Mouse (Mus musculus): ENCODE measurements around the gene Trpm8. TPM values are rescaled to one million over a fixed set of nuclear protein-coding genes. Genes with fewer than 3 reads are reported as not detected.

The Trpm8 gene
- total RNA-seq, 2 experiments from 2014 or later, result not detected

DNA sequence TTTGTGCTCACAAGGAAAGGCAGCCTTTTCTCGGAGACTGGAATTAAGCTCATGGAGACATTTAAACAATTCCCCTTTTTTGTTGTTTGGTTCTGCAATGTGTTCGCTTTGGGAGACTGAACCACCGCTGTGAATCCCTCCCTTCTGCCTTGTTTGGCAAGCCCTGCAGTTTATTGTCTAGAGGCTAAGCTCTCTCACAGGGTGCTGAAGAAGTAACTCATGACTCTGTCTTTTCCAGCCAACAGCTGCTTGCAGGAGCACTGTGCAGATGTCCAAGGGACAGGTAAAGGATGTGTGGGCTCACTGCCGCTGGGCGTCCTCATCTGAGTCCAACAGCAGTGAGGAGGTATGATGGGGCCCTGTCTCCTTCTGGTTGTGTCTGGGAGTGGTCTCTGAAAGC lies 134.6 kb downstream of the Trpm8 start:
- ATAC-seq (replicated peaks; ENCODE audit: low FRiP score, poor library complexity, severe bottlenecking), result no peak

DNA sequence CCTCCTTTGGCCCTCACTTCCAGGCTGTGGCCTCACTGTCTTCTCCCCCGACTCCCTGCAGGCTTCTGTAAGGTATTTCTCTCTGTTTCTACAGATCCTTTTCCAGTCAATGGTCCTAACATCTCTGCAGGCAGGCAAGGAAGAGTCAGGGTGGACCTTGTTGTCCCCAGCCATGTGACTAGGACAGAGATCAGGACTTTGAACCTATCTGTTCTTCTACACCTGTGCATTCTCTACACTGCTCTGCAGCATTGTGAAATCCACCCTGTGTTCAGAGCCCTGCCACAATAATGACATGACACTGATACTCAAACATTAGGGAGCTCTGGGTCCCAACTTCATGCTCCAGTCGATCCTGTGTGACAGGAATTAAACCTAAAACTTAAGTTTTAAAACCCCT lies 141.5 kb downstream of the Trpm8 start:
- no peak for ATAC-seq (replicated peaks; ENCODE audit: low FRiP score, poor library complexity, severe bottlenecking)

DNA sequence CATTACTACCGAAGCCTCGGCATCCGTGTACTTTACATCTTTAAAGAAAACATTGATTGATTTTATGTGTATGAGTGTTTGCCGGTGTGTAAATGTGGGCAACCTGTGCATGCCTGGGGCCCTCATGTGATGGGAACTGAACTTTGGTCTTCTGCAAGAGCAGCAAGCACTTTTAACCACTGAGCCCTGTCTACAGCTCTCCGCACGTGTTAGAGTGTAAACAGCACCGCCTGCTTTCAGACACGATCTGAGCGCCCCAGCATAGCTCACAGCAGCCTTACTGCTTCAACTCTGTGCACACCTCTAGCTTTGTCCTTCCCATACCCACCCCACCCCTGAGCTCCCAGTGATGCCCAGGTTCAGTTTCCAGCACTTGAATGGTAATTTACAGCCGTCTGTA lies 144.6 kb downstream of the Trpm8 start:
- no peak for ATAC-seq (replicated peaks; ENCODE audit: low FRiP score, poor library complexity, severe bottlenecking)

DNA sequence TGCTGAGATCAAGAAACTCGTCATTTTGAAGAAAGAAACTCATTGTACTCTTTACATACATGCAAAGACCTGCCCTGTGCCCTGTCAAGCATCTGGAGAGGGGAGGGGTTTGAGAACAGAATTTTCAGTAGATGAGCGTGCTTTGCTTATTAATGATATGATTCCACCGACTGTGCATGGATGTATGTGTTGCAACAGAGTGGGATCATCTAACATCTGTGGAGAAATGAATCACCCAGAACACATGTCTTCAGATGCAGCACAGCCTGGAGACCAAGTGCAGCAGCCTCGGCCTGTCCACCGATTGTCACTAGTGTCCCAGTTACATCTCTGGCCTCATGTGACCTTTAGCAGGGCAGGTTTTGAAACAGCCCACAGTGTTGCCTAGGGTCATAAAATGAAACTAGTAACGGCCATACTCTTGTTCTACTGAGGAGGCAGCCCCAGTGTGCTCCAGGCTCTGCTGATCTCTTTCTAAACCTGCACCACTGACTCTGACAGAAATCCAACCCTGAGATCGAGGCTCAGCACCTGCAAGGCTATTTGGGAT lies 145.5 kb downstream of the Trpm8 start:
- no peak for ATAC-seq (replicated peaks; ENCODE audit: low FRiP score, poor library complexity, severe bottlenecking)

DNA sequence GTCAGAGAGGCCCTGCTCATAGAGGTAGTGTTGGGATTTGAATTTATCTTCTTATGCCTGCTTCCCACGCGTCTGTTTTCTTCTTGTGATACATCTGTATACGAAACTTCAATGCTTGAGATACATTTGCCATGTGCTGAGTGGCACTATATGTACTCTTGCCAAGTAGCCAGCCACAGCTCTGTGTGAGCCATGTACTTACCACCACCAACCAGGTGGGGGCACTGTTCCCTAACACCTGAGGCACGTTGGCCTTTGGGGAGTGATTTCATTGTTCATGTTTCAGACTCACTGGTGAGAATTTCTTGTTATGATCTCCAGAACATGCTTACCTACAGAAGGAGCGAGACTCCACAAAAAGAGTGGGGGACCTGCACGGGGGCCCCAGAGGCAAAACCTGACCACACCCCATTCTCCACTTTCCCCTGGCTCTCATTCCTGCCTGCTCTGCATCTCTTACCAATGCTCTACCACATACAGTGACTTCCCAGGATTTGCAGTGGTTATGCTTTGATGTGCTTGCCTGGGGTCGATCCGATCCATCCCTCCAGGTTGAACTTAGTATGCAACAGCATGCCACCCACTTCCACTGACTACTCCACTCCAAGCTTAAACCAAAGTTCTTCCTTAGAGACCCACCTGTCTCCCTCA lies 147.3 kb downstream of the Trpm8 start:
- ATAC-seq (replicated peaks; ENCODE audit: low FRiP score, poor library complexity, severe bottlenecking), result peak; percentile 72

DNA sequence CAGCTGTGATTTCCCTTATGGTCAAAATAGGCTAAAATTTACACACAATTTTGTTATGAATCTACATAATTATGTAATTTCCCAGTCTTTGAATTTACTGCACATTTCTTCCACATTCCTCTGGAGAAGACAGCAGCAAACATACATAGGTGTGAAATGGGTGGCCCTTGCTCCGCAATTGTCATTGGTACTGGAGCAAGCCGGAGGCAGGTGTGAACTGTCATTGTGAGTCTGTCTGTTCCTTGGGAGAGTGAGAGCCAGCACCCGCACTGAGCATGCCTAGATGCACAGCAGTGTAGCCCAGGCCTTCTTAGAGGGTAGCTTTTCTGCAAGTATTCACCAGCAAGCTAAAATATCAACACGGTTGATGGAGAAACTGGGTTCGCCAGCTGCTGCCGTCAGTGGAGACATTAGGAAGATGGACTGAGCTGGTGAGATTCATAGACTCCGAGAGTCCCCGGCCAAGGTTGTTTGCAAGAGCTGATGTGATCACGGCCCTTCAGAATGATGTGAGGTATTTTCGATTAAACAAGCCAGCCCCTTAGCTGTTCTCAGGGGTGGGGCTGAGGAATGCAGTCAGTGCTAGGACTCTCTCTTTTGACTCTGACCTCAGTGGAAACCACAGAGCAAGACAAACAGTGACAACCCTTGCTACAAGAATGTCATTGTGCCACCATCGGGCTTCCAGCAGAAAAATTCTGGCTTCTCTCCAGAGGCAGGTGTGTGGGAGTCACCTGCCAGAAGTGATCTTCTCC lies 150.7 kb downstream of the Trpm8 start:
- ATAC-seq (replicated peaks; ENCODE audit: low FRiP score, poor library complexity, severe bottlenecking), result no peak

DNA sequence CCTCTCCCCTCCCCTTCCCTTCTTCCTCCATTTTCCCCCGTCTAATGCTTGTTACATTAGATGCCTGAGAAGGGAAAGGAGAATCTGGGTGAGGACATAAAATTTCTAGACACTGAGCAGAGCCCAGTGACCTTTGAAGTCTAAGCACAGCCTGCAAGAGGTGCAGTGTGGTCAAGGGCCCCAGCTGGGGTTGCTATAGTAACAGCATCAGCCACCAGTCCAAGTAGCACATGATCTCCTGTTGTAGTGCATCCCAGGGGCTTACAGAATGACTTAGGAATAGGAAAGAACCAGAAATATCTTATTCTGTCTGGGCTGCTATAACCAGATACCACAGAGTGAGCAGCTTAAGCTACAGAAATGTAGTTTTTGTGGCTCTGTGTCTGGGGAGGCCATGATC lies 152.0 kb downstream of the Trpm8 start:
- no peak for ATAC-seq (replicated peaks; ENCODE audit: low FRiP score, poor library complexity, severe bottlenecking)

DNA sequence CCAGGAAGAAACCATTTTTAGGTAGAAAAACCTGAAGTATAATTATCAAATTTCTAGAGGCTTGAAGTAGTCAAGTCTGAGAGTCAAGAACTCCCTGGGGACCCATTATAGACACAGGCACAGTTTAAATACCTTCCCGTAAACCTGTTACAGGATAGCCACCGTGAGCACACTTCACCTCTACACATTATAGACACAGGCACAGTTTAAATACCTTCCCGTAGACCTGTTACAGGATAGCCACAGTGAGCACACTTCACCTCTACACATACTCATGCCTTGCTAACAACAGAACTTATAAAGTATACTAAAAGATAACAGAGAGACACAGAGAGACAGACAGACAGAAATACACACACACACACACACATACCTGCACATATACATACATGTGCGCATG lies 153.8 kb downstream of the Trpm8 start:
- ATAC-seq (replicated peaks; ENCODE audit: low FRiP score, poor library complexity, severe bottlenecking), result no peak

DNA sequence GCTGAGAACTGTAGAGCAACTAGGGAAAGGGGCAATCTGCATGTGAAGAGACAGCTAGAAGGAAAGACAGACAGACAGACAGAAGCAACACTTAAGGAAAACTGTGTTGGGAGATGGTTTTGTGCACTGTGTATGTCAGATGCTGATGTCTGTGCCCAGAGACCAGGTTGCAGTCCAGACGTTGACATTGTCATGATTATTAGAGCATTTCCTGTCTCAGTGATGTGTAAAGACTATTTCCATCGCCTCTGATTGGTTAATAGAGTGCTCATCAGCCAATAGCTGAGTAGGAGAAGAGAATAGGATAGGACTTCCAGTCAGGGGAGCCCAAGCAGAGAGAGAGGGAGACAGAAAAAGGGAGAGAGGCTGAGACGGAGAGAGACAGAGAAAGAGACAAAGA lies 155.1 kb downstream of the Trpm8 start:
- no peak for ATAC-seq (replicated peaks; ENCODE audit: low FRiP score, poor library complexity, severe bottlenecking)

DNA sequence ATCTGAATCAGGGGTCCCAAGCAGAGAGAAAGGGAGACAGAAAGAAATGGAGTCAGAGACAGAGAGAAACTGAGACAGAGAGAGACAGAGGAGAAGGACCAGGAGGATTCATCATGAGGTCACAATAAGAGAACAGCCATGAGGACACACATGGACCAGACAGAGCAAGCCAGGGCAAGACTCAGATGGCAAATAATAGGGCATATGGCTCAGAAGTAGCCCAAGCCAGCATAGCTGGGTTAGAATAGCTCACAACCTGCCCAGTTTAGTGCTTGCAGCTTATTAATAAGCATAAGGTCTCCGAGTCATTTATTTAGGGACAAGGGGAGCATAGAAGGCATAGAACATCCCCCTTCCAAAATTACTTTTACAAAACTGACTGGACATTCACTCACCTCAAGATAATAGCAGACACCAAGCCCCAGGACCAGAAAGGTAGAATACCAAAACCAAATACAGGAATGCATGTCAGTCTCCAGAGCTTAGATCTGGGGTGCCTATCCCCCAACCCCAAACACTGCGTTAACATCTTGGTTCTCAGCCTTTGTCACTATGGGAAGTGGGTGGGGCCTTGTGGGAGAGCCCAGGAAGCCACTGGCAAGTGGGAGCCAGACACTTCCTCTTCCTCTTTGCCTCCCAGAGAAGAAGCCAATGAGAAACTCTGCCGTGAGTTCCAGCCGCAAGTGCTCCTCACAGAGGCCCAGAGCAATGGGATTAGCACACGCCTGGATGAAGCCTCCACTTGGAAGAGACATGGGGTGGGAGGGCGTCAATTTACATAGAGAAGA lies 155.8 kb downstream of the Trpm8 start:
- no peak for ATAC-seq (replicated peaks; ENCODE audit: low FRiP score, poor library complexity, severe bottlenecking)

DNA sequence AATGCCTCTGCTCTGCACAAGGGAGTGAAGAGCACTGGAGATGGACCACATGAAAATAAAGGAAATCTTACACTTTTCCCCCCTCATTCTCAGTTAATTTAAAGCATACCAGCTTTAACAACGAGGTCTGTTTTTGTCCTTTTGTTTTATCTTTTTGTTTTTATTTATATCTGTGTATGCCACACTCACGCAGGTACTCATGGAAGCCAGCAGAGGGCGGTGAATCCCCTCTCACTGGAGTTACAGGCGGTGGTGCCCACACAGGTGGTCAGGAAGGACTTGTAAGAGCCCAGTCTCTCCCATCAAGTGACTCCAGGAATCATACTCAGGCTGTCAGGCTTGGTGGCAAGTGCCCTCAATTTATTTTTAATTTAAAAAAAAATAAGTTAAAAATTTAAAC lies 156.6 kb downstream of the Trpm8 start:
- no peak for ATAC-seq (replicated peaks; ENCODE audit: low FRiP score, poor library complexity, severe bottlenecking)

DNA sequence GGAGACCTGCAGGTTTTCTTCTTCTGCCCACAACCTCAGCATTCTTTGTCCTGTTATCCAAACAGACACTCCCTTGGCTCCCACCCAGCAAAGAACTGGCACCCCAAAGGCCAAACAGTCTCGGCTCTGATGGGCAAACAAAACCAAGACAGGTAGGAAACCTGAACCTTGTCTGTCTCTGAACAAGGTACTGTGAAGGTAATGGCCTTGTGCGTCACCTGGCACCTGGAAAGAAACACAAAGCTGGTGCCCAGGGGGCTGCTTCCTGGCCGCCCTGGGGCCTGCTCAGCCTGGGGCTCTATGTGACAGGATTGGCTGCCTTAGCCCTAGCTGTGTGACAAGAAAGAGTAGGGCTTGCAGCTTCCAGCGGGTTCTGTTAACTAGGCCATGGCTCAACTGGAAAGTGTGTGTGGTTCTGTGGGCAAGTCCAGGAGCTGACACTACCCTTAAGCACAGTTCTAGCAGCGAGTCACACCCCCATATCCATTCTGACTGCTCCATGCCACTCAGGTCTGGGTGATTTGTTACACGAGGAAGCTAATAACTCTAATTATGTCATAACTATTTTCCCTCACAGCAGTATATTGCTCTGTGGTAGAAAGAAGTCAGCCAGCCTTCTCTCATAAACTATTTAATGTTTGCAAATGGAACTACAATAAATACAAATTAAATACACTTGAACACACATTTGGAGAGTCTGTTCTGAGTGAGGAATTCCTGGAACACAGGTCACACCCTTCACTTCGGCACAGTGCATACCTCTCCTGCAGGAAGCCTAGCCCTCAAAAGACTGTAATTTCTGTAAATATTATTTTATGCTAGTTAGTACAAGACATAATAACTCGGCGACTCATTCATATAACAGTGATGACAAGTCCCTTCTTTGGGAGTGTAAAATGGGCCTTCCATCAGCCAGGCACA lies 160.0 kb downstream of the Trpm8 start:
- ATAC-seq (replicated peaks; ENCODE audit: low FRiP score, poor library complexity, severe bottlenecking), result no peak

Other genes starting within 250 kb of the Trpm8 start
- gene Ugt1a10, start 222.3 kb upstream of the Trpm8 start, total RNA-seq (2015; ENCODE audit: low replicate concordance), result not detected in 2 replicates
- gene Ugt1a10, start 222.3 kb upstream of the Trpm8 start, total RNA-seq (2017; ENCODE audit: low replicate concordance), result not detected in 2 replicates
- not detected in 2 replicates for gene Ugt1a9, start 206.9 kb upstream of the Trpm8 start, total RNA-seq (2015; ENCODE audit: low replicate concordance)
- gene Ugt1a9, start 206.9 kb upstream of the Trpm8 start, total RNA-seq (2017; ENCODE audit: low replicate concordance), result not detected in 2 replicates
- gene Ugt1a8, start 189.8 kb upstream of the Trpm8 start, total RNA-seq (2015; ENCODE audit: low replicate concordance), result not detected in 2 replicates
- gene Ugt1a8, start 189.8 kb upstream of the Trpm8 start, total RNA-seq (2017; ENCODE audit: low replicate concordance), result not detected in 2 replicates
- 4.0 and 7.5 TPM in 2 replicates for gene Ugt1a7c, start 182.6 kb upstream of the Trpm8 start, total RNA-seq (2015; ENCODE audit: low replicate concordance)
- 3.6 and 11.5 TPM in 2 replicates for gene Ugt1a7c, start 182.6 kb upstream of the Trpm8 start, total RNA-seq (2017; ENCODE audit: low replicate concordance)
- gene Ugt1a6b, start 174.4 kb upstream of the Trpm8 start, total RNA-seq (2015; ENCODE audit: low replicate concordance), result not detected in 2 replicates
- not detected in 2 replicates for gene Ugt1a6b, start 174.4 kb upstream of the Trpm8 start, total RNA-seq (2017; ENCODE audit: low replicate concordance)
- gene Ugt1a6a, start 142.9 kb upstream of the Trpm8 start, total RNA-seq (2015; ENCODE audit: low replicate concordance), result 1.8 and 5.9 TPM in 2 replicates
- gene Ugt1a6a, start 142.9 kb upstream of the Trpm8 start, total RNA-seq (2017; ENCODE audit: low replicate concordance), result 0.26 TPM in 1 of 2 replicates, not detected in the other
- 0.72 TPM in 1 of 2 replicates, not detected in the other for gene Ugt1a5, start 111.6 kb upstream of the Trpm8 start, total RNA-seq (2015; ENCODE audit: low replicate concordance)
- not detected in 2 replicates for gene Ugt1a5, start 111.6 kb upstream of the Trpm8 start, total RNA-seq (2017; ENCODE audit: low replicate concordance)
- gene Ugt1a2, start 77.1 kb upstream of the Trpm8 start, total RNA-seq (2015; ENCODE audit: low replicate concordance), result 1.1 TPM in 1 of 2 replicates, not detected in the other
- not detected in 2 replicates for gene Ugt1a2, start 77.1 kb upstream of the Trpm8 start, total RNA-seq (2017; ENCODE audit: low replicate concordance)
- 49.0 and 58.7 TPM in 2 replicates for gene Dnajb3, start 71.9 kb upstream of the Trpm8 start, total RNA-seq (2015; ENCODE audit: low replicate concordance)
- 8.7 and 28.2 TPM in 2 replicates for gene Dnajb3, start 71.9 kb upstream of the Trpm8 start, total RNA-seq (2017; ENCODE audit: low replicate concordance)
- gene Ugt1a1, start 65.7 kb upstream of the Trpm8 start, total RNA-seq (2015; ENCODE audit: low replicate concordance), result 0.72 TPM in 1 of 2 replicates, not detected in the other
- gene Ugt1a1, start 65.7 kb upstream of the Trpm8 start, total RNA-seq (2017; ENCODE audit: low replicate concordance), result 3.9 TPM in 1 of 2 replicates, not detected in the other
- not detected in 2 replicates for gene Mroh2a, start 50.7 kb upstream of the Trpm8 start, total RNA-seq (2015; ENCODE audit: low replicate concordance)
- gene Mroh2a, start 50.7 kb upstream of the Trpm8 start, total RNA-seq (2017; ENCODE audit: low replicate concordance), result 0.30 and 0.64 TPM in 2 replicates
- 297 and 306 TPM in 2 replicates for gene Hjurp, start within 50 bp of the Trpm8 start, total RNA-seq (2015; ENCODE audit: low replicate concordance)
- 349 and 388 TPM in 2 replicates for gene Hjurp, start within 50 bp of the Trpm8 start, total RNA-seq (2017; ENCODE audit: low replicate concordance)
- gene Spp2, start 129.3 kb downstream of the Trpm8 start, total RNA-seq (2015; ENCODE audit: low replicate concordance), result not detected in 2 replicates
- not detected in 2 replicates for gene Spp2, start 129.3 kb downstream of the Trpm8 start, total RNA-seq (2017; ENCODE audit: low replicate concordance)
- gene Glrp1, start 232.4 kb downstream of the Trpm8 start, total RNA-seq (2015; ENCODE audit: low replicate concordance), result not detected in 2 replicates
- not detected in 2 replicates for gene Glrp1, start 232.4 kb downstream of the Trpm8 start, total RNA-seq (2017; ENCODE audit: low replicate concordance)